Mouse (Mus musculus) brain, embryonic 18.5 days (tissue): ENCODE measurements around the gene Rpl21.

ENCODE experiments used
- DNase-seq: peaks from one replicate; pipeline ENCODE4 v3.0.0-alpha.2; 2012; ENCODE audit warnings: low read depth, low spot score

Gene Rpl21

DNA sequence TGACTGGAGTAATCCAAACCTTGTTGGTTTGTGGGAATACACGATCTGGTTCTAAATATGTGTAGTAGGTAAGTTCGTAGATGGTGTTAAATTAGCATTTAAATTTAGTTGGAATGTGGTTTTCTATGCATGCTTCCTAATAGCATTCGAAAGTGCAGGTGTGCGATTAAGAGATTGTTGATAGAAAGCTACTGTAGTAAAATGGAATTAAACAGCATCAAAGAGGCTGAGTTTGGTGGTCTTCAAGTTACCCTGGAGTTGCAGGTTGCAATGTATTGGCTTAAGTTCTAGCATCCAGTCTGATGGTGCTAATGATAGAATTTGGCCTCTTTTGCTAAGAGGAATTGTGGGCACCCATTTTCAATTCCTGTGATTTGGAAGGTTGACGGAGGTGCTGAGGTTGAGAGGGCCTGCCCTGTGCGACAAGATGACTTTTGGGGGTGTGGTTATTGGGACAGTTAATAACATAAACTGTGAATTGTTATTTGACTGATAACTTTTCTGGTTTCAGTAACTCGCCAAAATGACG, 1.0 kb downstream of the Rpl21 start:
- DNase-seq, result no peak

- no peak for DNase-seq
Measured at GRCm38 (mm10) chr5:146834959-146835358, 2.3 kb downstream of the Rpl21 start.

DNA sequence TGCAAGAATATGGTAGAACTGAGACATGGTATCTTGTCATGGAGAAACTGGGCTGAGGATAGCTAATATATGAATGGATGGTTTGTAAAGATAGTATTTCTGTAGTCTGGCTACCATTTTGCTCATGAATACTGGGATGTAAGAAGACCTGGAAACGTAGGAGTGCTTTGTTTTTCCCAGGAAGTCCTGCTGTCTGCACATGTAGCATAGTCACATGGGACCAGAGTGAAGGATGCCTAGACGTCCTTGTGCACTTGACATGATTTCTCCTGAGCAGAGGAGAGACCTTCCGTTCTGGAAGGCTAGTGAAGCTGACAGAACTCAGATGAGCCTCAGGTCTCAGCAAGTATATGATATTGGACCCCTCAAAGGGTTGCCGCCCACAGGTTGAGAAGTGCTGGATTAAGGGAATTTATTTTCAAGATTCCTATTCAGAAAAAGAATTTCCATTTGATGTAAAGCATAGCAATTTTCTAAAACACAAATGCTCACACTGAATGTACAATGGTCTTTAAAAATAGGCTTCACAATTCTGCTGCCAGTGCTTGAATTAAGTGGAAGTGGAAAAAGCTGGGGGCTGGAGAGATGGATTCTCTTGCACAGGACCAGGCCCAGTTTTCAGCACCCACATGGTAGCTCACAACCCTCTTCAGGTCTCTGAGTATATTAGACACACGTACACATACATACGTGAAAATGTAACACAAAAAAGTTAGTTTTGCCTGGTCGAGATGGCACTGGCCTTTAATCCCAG, 5.5 kb downstream of the Rpl21 start:
- no peak for DNase-seq

DNA sequence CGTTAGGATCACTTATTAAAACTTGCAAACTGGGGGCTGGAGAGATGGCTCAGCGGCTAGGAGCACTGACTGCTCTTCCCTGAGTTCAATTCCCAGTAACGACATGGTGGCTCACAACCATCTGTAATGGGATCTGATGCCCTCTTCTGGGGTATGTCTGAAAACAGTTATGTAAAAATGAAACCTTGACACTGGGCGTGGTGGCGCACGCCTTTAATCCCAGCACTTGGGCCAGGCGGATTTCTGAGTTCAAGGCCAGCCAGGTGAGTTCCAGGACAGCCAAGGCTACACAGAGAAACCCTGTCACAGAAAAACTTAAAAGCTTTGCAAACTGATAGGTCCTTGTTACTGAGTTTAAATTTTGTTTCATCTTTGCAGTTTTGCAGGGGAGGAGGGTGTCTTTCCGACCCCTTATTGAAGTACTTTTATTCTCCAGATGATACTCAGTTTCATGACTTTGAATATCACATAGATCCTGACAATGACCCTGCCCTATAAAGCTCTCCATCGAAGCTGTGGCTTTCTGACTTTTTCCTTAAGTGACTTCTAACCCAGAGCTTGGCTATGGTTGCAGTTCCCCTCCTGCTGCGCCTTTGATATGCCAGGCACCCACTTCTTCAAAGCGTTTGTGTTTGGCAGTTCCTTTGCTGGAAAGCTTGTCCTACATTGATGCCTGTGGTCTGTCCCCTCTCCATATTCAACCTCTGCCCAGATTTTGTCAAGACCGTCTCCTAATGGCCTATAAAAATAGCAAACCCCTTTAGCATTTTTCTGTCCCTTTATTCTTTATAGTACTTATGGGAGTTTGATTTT, 6.4 kb downstream of the Rpl21 start:
- no peak for DNase-seq

DNA sequence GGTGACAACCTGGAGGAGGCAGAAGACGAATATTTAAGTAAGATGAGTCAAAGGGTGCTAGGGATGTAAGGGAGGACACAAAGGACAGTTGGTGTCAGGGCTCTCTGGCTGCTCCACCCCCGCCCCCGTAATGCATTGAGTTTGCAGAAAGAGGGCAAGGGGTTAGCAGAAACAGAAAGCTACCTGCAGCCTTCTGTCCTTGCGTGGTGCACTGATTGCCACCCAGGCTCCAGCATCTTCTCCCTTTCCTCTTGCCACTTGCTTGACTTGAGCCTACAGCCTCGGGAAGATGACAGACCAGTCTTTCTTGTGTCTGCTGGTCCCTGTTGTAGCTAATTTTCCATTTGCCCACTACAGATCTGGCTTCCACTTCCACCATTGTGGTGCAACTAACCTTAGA, 7.1 kb downstream of the Rpl21 start:
- DNase-seq, result no peak

DNA sequence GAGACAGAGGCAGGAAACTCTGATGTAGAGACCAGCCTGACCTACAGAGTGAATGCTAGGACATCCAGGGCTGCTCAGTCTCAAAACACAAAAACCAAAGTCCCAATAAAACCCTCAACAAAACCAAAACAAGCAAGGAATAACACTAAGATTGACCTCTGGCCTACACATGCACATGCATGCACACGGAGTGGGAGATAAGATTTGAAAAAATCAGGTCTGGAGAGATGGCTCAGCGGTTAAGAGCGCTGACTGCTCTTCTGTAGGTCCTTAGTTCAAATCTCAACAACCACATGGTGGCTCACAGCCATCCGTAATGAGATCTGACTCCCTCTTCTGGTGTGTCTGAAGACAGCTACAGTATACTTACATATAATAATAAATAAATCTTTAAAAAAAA, 7.7 kb downstream of the Rpl21 start:
- DNase-seq, result no peak

GRCm38 (mm10) chr5:146841301-146841700, 8.6 kb downstream of the Rpl21 start:
- no peak for DNase-seq

GRCm38 (mm10) chr5:146841996-146842395, 9.3 kb downstream of the Rpl21 start:
- DNase-seq, result no peak

DNA sequence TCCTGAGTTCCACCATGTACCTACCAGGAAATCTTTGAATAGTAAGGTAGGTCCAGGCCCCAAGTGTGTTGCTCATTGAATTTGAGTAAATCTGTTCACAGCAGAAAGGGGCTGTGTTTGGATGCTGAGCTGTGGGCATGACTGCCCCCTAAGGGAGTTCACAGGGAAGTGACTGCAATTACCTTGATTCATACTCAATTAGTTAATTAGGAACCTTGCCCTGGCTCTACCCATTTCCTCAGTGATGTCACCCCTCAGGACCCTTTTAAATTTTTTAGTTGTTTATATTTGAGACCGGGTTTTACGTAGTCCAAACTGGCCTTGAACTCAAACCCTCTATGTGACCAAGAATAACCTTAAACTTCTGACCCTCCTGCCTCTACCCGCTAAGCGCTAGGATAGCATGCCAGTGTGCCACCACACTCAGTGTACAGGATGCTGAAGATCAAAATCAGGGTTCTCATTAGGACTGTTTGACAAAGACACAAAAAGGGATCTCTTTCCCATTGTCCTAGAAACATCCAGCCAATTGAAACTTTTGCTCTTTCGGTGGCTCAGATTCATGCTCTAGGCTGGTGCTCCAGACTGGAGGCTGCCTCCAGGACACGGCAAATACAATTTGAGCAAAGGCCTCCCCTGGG, 11.7 kb downstream of the Rpl21 start:
- DNase-seq, result no peak

- peak; percentile 36 for DNase-seq
Measured at GRCm38 (mm10) chr5:146844945-146845365, 12.3 kb downstream of the Rpl21 start, which contains the start of gene Rasl11a. Gene Rasl11a (plus strand): TSS chr5:146845071.

DNA sequence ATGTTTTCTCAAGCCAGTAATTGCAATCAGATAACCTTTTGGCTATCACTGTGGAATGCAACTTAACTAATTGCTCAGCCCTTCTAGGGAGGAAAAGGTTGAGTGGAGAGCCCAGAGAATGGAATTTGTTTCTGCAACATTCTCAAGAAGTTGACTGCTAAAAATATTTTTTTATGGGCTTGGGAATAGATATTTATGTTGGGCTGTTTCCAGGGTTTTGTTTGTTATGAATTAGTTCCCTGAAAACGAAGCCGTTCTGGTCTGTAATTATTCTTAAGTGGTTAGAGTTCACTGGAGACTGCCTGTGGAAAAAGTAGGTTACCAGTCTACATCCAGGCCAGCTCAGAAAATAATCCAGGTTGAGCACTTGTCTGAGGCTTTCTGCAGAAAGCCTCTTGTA, 13.8 kb downstream of the Rpl21 start:
- no peak for DNase-seq

- no peak for DNase-seq
Measured at GRCm38 (mm10) chr5:146848936-146849582, 16.4 kb downstream of the Rpl21 start.

- no peak for DNase-seq
Measured at GRCm38 (mm10) chr5:146856106-146856505, 23.4 kb downstream of the Rpl21 start.

DNA sequence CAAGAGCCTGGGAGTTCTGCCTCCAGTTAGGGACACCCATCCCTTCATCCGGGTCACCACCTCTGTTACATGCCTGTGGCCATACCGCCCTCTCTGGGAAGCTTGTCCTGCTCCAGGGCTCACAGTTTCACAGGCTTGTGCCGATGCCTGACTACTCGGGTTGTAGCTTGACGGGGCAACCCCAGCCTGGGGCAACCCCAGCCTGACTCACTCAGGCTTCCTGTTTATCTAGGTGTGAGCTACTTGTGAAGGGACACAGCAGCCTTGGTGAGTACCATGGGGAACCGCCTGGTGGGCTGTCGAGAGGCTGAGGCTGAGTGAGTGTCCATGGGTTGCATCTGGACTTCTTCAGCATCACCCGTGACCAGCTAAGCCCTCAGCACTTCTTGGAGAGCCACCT, 24.9 kb downstream of the Rpl21 start:
- DNase-seq, result no peak

- DNase-seq, result no peak
Measured at GRCm38 (mm10) chr5:146858772-146859171, 26.1 kb downstream of the Rpl21 start.

- no peak for DNase-seq
Measured at GRCm38 (mm10) chr5:146859246-146859645, 26.6 kb downstream of the Rpl21 start.

DNA sequence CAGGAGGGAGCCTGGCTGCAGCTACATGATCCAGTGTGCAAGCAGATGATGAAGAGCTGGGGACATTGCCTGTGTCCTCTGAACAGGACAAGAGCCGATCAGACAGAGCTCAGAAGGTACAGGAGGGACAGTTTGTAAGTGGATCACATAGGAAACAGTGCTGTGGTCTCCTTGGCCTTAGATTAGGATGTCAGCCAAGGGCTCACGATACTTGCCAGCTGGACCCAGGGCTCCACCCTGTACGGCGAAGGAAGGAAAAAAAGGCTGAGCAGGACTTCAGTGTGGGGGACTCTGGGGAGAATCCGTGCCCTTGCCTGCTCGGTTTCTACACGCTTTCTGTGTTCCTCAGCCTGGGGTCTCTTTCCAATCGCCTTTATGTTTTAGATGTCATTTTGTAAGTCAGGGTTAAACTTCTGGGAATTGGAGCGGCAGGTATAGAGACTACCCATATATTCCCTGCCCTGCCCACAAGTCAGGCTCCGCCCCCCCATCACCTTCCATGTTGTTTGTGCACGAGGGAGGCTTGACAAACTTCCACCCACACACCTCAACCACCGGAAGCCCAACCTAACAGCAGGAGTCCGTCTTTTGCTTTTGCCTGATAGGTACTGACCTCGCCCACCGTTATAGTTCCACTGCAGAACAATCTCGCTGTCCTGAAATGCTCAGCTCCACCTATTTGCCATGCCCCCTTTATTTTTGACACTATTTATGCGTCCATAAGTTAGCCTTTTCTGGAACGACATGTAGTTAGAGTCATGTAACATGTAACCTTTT, 27.7 kb downstream of the Rpl21 start:
- no peak for DNase-seq

DNA sequence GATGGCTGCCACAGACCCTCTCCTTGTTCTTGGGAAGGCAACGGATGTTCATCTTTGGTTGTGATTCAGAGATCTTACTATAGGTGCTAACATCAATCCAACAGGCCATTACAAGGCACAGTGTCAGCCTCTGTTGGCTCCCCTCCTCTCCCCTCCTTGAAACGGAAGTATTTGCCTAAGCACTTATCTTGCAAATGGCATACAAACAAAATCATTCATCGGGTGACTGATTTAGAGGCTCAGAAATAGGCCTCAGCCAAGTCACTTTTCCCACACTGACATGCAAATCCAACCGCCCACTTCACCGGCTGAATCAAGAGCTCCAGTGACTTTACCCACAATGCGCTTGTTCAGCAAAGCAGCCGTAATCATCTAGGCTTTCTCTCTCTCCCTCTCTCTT, 28.9 kb downstream of the Rpl21 start:
- DNase-seq, result no peak

GRCm38 (mm10) chr5:146865511-146865910, 32.8 kb downstream of the Rpl21 start:
- DNase-seq, result no peak

DNA sequence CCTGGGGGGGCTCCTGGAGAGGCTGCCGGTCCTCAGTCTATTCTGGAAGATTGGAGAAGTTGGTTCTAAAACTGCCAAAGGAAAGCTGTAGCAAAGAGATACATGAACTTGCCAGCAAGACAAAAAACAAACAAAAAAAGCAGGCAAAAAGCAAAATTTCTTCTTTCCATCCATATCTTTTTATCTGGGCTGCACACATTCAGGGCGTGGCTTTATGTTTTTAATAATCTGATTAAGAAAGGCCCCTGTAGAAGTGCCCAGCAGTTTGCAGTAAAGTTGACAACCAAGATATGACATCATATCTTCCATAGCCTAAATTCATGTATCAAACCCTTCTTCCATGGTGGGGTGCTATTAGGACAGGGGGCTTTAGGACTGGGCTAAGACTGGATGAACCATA, 33.6 kb downstream of the Rpl21 start:
- DNase-seq, result no peak
